Mouse (Mus musculus) testis, postnatal 10 days (tissue): ENCODE measurements around the gene Spef1.

Source experiments
- DNase-seq: peaks from one replicate; pipeline ENCODE4 v3.0.0; 2021; ENCODE audit warnings: low spot score

Gene Spef1

GRCm38 (mm10) chr2:131174700-131175099, 12.4 kb downstream of the Spef1 start:
- peak; percentile 54 for DNase-seq

- DNase-seq: peak; percentile 45
Measured at GRCm38 (mm10) chr2:131172322-131172721, 14.8 kb downstream of the Spef1 start.

- DNase-seq: peak; percentile 78
Measured at GRCm38 (mm10) chr2:131171401-131172104, 15.5 kb downstream of the Spef1 start.

- no peak for DNase-seq
Measured at GRCm38 (mm10) chr2:131170936-131171335, 16.1 kb downstream of the Spef1 start.

- DNase-seq: no peak
Measured at GRCm38 (mm10) chr2:131168914-131169313, 18.2 kb downstream of the Spef1 start.

GRCm38 (mm10) chr2:131167984-131168383, 19.1 kb downstream of the Spef1 start:
- no peak for DNase-seq

- no peak for DNase-seq
Measured at GRCm38 (mm10) chr2:131166172-131166571, 20.9 kb downstream of the Spef1 start.

- DNase-seq: no peak
Measured at GRCm38 (mm10) chr2:131163924-131164323, 23.2 kb downstream of the Spef1 start.

- peak; percentile 48 for DNase-seq
Measured at GRCm38 (mm10) chr2:131160671-131161111, 26.4 kb downstream of the Spef1 start.

GRCm38 (mm10) chr2:131159938-131160581, 27.0 kb downstream of the Spef1 start, which contains the start of gene 1700037H04Rik:
Gene 1700037H04Rik (minus strand): TSS chr2:131160081.
- peak; percentile 99 for DNase-seq

- peak; percentile 60 for DNase-seq
Measured at GRCm38 (mm10) chr2:131159491-131159910, 27.6 kb downstream of the Spef1 start.

GRCm38 (mm10) chr2:131156987-131157386, 30.1 kb downstream of the Spef1 start:
- DNase-seq: no peak

GRCm38 (mm10) chr2:131154036-131154435, 33.0 kb downstream of the Spef1 start:
- DNase-seq: no peak

GRCm38 (mm10) chr2:131152166-131152730, 34.8 kb downstream of the Spef1 start:
- no peak for DNase-seq

GRCm38 (mm10) chr2:131149254-131149578, 37.9 kb downstream of the Spef1 start:
- no peak for DNase-seq

- DNase-seq: no peak
Measured at GRCm38 (mm10) chr2:131148353-131149253, 38.5 kb downstream of the Spef1 start.

- no peak for DNase-seq
Measured at GRCm38 (mm10) chr2:131147043-131147365, 40.1 kb downstream of the Spef1 start.

GRCm38 (mm10) chr2:131146193-131147042, 40.7 kb downstream of the Spef1 start:
- no peak for DNase-seq

- peak; percentile 37 for DNase-seq
Measured at GRCm38 (mm10) chr2:131145536-131145935, 41.5 kb downstream of the Spef1 start.

- DNase-seq: no peak
Measured at GRCm38 (mm10) chr2:131145121-131145520, 42.0 kb downstream of the Spef1 start.

- DNase-seq: peak; percentile 39
Measured at GRCm38 (mm10) chr2:131143007-131143780, 43.9 kb downstream of the Spef1 start.
